Mouse (Mus musculus): ENCODE results near the gene Myh7b.

Gene Myh7b

DNA sequence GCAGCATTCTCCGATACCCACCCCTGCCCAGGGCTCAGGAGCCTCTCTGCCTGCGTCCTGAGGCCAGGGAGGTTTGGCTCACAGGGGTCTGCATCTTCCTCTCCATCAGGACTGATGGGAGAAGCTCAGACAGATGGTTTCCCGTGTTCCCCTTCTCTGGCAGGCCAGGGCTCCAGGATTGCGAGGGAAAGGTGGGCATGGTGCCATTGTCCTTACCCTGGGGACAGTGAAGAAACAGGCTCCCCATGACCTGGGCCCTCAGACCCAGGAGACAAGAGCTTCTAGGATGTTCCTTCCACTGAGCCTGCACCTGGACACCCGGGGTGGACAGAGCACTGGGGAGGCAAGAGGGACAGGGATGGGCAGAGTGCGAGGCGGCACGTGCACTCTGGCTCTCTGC lies 23.6 kb downstream of the Myh7b start:
- DNase-seq (ENCODE audit: low spot score in 2 of 2): no peak

DNA sequence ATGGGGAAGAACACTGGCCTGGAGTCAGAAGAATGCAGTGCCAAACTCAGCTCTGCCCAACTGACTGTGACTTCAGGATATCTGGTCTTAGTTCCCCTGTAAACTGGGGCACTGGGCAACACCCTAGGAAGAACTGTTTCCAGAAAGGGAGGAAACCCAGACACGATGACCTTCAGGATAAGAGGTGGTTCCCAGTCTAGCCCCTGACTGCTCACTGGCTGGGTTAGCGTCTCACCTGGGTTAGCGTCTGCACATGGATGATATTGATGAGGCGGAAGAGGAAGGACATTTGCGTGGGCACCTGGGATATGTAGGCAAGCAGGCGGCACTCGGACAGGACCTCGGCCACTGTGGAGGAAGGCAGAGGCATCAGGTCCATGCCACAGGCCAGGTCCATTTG lies 24.9 kb downstream of the Myh7b start:
- no peak for DNase-seq (ENCODE audit: low spot score in 2 of 2)

GRCm38 (mm10) chr2:155636881-155637280 lies 25.9 kb downstream of the Myh7b start:
- DNase-seq (ENCODE audit: low spot score in 2 of 2): no peak

- DNase-seq (ENCODE audit: low spot score in 2 of 2): no peak
Observed at GRCm38 (mm10) chr2:155637411-155637810, 26.4 kb downstream of the Myh7b start.

- no peak for DNase-seq (ENCODE audit: low spot score in 2 of 2)
Observed at GRCm38 (mm10) chr2:155640656-155641055, 29.6 kb downstream of the Myh7b start.

GRCm38 (mm10) chr2:155641540-155642472 lies 30.8 kb downstream of the Myh7b start:
- no peak for DNase-seq (ENCODE audit: low spot score in 2 of 2)

- DNase-seq (ENCODE audit: low spot score in 2 of 2): no peak
Observed at GRCm38 (mm10) chr2:155645746-155646145, 34.7 kb downstream of the Myh7b start.

DNA sequence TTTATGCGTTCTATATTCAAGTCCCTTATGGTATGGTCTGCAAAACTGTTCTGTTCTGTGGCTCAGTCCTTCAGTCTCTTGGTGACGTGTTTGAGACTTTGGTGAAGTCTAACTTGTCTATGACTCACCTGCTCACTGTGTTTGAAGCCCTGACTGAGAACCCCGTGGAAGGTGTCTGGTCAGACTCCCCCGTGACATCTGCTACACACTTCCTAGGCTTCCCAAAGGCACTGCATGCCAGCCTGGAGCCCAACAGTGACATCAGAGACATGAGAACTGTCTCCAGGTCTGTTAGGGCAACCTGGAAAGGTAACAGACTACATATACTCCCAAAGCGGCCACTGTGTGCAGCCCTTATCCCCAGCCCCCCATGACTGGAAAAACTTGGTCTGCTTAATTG lies 41.6 kb downstream of the Myh7b start:
- DNase-seq (ENCODE audit: low spot score in 2 of 2): no peak

GRCm38 (mm10) chr2:155655759-155656372 lies 44.9 kb downstream of the Myh7b start:
- no peak for DNase-seq (ENCODE audit: low spot score in 2 of 2)

DNA sequence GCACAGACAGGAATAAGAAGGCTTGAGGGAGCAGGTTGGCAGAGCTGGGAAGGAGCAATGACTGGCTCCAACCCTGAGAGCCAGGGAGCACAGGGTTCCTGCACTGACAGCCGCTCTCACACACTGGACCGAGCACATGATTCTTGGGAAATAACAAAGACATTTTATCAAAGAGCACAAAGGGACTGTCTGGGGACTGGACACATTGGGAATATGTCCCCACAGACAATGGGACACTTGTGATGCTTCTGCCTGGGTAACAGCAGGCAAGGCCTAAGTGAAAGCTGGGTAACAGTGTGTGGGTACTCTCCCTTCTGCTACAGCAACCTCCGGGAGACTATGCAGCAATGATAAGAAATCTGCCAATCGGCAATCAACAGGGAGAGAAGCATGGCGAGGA lies 51.4 kb downstream of the Myh7b start:
- no peak for DNase-seq (ENCODE audit: low spot score in 2 of 2)

- peak in 1 of 2 experiments; percentile 61 for DNase-seq (ENCODE audit: low spot score in 2 of 2)
Observed at GRCm38 (mm10) chr2:155663097-155663496, 52.1 kb downstream of the Myh7b start.

DNA sequence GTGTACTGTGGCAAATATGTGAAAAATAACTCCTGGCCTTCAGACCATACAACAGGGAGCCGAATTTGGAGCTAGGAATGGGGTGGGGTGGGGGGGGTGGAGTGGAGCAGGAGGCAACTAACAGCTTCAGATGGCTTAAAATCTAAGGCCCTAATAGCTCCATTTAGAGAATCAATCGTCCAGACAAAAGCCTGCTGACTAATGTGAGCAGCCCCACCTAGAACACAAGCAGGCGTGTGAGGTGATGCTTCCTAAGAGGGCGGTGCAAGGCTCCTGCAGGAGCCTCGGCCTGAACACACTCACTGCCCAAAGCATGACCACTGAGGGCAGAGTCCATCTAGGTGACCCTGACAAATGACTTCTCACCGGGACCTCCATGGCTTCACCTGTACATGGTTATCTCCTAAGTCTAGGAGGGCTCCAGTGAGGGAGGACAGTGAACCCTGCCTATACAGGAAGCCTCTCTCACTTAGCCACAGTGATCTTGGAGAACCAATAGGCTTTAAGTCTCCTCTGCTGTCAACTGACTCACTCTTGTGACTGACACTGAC lies 53.0 kb downstream of the Myh7b start:
- no peak for DNase-seq (ENCODE audit: low spot score in 2 of 2)

DNA sequence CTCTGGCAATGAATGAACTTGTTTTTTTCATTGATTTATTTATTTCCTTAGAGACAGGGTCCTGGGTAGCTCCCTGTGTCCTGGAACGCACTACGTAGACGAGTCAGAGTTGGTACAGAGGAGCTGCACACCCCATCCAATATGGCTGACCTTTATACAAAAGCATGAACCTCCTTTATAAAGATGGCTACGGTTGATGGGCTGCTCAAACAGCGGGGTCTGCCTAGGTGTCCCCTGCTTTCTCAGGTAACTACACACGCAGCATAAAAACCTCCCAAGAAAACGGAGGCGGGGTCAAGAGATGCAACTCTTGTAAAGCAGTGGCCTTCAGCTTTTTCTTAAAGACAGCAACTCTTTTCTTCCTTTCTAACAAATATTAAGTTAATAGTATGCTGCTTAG lies 56.9 kb downstream of the Myh7b start:
- DNase-seq (ENCODE audit: low spot score in 2 of 2): no peak

GRCm38 (mm10) chr2:155668461-155668860 lies 57.4 kb downstream of the Myh7b start:
- DNase-seq (ENCODE audit: low spot score in 2 of 2): peak; percentile 25 to 67

DNA sequence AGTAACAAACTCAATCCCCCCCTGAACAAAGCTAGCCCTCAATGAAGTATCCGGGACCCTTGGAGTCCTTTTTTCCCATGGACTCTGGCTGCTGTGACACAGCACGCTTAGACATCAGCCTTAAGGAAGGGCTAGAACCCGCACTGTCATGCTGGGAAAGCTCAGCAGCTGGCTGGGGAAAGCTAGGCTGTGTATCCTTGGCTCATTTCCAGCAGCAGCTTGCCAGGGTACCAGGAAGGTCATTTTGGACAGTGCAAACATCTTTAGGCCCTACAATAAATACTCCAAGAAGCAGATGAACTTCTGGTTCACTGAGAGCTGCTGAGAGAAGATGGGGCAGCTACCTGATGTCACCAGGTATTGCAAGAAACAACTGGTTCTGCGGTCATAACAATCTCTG lies 60.2 kb downstream of the Myh7b start:
- DNase-seq (ENCODE audit: low spot score in 2 of 2): no peak

- DNase-seq (ENCODE audit: low spot score in 2 of 2): peak; percentile 57 to 85
Observed at GRCm38 (mm10) chr2:155673546-155673945, 62.5 kb downstream of the Myh7b start.

GRCm38 (mm10) chr2:155675118-155675517 lies 64.1 kb downstream of the Myh7b start:
- no peak for DNase-seq (ENCODE audit: low spot score in 2 of 2)

- DNase-seq (ENCODE audit: low spot score in 2 of 2): no peak
Observed at GRCm38 (mm10) chr2:155679586-155680110, 68.6 kb downstream of the Myh7b start.

DNA sequence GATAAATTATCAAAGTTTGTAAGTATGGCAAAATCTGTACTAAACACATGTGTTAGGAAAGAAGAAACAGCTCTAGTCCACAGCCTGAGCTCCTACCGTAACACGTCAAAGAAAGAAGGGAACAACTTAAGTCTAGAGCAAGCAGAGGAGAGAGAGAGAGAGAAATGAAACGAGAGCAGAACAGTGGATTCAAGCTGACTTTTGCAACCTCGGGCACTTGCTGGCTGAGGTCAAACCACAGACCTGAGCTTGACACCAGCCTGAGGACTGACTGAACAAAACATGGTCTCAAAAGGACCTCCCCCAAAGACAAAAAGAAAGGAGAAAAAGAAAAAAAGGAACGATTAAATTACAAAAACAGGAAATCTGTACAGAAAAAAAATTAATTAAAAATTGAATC lies 69.6 kb downstream of the Myh7b start:
- no peak for DNase-seq (ENCODE audit: low spot score in 2 of 2)

DNA sequence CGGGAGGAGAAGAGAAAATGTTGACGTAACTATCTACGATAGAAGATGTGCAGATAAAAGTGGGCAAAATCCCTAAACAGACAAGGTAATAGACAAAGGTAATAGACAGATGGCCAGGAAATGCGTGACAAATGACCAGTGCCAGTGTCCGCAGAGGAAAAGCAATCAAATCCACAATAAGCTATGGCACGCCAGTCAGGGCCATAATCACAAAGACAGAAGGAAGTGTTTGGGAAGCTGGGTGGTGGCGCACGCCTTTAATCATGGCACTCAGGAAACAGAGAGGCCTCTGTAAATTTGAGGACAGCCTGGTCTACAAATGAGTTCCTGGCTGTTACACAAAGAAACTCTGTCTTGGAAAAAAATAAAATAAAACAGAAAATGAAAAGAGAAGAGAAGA lies 70.2 kb downstream of the Myh7b start:
- no peak for DNase-seq (ENCODE audit: low spot score in 2 of 2)

DNA sequence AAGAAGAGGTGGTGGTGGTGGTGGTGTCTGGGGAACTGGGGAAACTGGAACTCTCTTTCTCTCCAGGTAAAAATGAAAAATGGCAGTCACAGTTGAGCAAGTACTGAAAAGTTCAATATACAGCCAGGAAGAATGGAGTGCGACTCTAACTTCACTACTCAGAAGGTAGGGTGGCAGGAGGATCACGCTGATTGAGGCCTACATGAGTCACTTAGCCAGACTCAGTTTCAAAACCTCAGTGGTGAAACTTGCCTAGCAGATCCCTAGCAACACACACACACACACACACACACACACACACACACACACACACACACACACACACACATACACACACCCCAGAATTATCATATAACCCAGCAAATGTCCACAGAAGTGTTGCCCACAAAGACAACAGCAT lies 70.9 kb downstream of the Myh7b start:
- no peak for DNase-seq (ENCODE audit: low spot score in 2 of 2)

DNA sequence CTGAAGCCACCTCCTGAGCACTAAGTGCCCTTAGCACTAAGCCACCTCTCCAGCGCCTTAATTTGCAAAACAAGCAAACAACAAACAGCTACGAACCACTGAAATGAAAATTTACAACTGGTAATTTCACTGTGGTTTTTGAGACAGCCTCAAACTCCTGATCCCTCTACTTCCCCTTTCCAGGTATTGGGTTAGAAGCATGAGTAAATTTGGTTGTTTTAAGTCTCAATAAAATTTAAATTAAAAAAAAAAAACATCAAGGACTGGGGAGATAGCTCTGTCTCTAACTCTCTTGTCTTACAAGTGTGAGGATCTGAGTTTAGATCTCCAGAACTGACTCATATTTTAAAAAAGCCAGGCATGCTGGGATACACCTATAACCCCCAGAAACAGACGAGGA lies 72.1 kb downstream of the Myh7b start:
- DNase-seq (ENCODE audit: low spot score in 2 of 2): no peak

GRCm38 (mm10) chr2:155683821-155684220 lies 72.8 kb downstream of the Myh7b start:
- DNase-seq (ENCODE audit: low spot score in 2 of 2): no peak

Measured in spleen, postnatal 10 days (tissue).